Comparison of ENCODE assay signal across 11 mouse cellular contexts in the genomic region with DNA sequence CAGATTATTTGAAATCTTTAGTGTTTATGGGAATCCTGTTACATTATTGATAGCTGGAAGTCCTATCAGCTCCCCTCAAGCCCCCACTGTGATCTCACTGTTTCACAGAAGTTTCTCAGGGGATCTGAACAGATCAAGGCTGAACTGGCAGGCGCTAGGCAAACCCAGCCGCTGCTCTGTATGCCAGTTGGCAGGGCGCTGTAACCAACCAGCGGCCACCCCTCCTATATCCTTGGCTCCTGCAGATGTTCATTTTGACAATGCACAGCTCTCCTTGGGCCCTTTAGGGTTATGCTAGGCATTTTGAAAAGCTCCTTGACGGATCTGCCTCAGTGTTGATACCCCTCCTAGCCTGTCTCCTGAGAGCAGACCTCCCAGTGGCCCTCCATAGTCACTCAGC.
DNase-seq lines count a peak whose midpoint lies in the region; ATAC-seq and TF ChIP-seq lines count a peak whose summit lies in the region.
"Had no signal": no experiment of that assay in that cellular context is flagged by ENCODE, and none has a peak within 500 bp of the region (broad histone marks: within the 10 kb centered on the region; RNA-seq: fewer than 3 reads in every experiment).

No protein-coding gene starts in this region.

- H3K36me3 ChIP-seq in heart, adult 2 months (ENCODE audit: control insufficient read depth, insufficient read depth, low read length), result no peaks in the 10 kb centered on the region
- no peaks in the 10 kb centered on the region for H3K36me3 ChIP-seq in limb, embryonic 14.5 days (ENCODE audit: control insufficient read depth, insufficient read depth, low read length)
- H3K36me3 ChIP-seq: forebrain, embryonic 12.5 days had no signal

- no peaks in the 10 kb centered on the region for H3K79me2 ChIP-seq in heart, adult 2 months (replicated peaks; ENCODE audit: control insufficient read depth, insufficient read depth, low read length)

- H3K9me3 ChIP-seq in limb, embryonic 14.5 days (ENCODE audit: control insufficient read depth, low read length), result no peaks in the 10 kb centered on the region
- H3K9me3 ChIP-seq: forebrain, embryonic 12.5 days had no signal

- WGBS in heart, adult 2 months, result 64% methylated on average over 5 of the region's 5 CpGs
- WGBS in lung, adult 2 months, result 52% methylated on average over 5 of the region's 5 CpGs
- 80% methylated on average over 5 of the region's 5 CpGs for WGBS in limb, embryonic 14.5 days

- ATAC-seq in limb, embryonic 14.5 days (ENCODE audit: low FRiP score, low read depth), result no peak
- no peak for ATAC-seq in frontal cortex, adult (ENCODE audit: low TSS enrichment)

- peak overlapping the region; percentile 55 for H3K4me3 ChIP-seq in heart, adult 2 months
- peak overlapping the region; percentile 60 for H3K4me3 ChIP-seq in lung, adult 2 months (replicated peaks; ENCODE audit: extremely low read depth, low read depth, low read length)
- no peak overlapping the region for H3K4me3 ChIP-seq in limb, embryonic 14.5 days (replicated peaks; ENCODE audit: low read length)
- H3K4me3 ChIP-seq: forebrain, embryonic 12.5 days had no signal

- TF ChIP-seq EP300 in heart, adult 2 months (IDR thresholded peaks at IDR 0.05; ENCODE audit: insufficient read depth, low read depth, low read length), result no peak

- peak overlapping the region; percentile 48 for H3K9ac ChIP-seq in heart, adult 2 months (ENCODE audit: low read depth, low read length)
- H3K9ac ChIP-seq in limb, embryonic 14.5 days (ENCODE audit: low read depth, low read length, severe bottlenecking), result no peak overlapping the region
- H3K9ac ChIP-seq: forebrain, embryonic 12.5 days; liver, embryonic 14.5 days had no signal

- no peak for TF ChIP-seq POLR2A in heart, adult 2 months (IDR thresholded peaks at IDR 0.05; ENCODE audit: insufficient read depth, low read depth, low read length)
- no peak for TF ChIP-seq POLR2A in lung, adult 2 months (IDR thresholded peaks at IDR 0.05; ENCODE audit: borderline replicate concordance, extremely low read depth, low read depth, low read length)
- TF ChIP-seq POLR2A in brain, embryonic 14.5 days (IDR thresholded peaks at IDR 0.05; ENCODE audit: borderline replicate concordance, extremely low read depth, insufficient read depth, insufficient read length, poor library complexity, severe bottlenecking), result no peak
- TF ChIP-seq POLR2A in limb, embryonic 14.5 days (IDR thresholded peaks at IDR 0.05; ENCODE audit: borderline replicate concordance, extremely low read depth, insufficient read depth, insufficient read length), result no peak

- intact Hi-C loops in heart, adult 2 months (cut with DNase I), result loop anchor here (2.0 kb wide), 3 partner anchors 15 to 61 kb away; no protein-coding TSS in a partner anchor

- no peaks in the 10 kb centered on the region for H3K27me3 ChIP-seq in heart, adult 2 months (ENCODE audit: control insufficient read depth, insufficient read depth, low read length)
- H3K27me3 ChIP-seq in limb, embryonic 14.5 days (ENCODE audit: control insufficient read depth, insufficient read depth, low read length), result no peaks in the 10 kb centered on the region
- H3K27me3 ChIP-seq: forebrain, embryonic 12.5 days had no signal

- peak; percentile 6 to 27 for DNase-seq in heart, adult 2 months
- DNase-seq in heart, postnatal 4 days, result no peak
- DNase-seq in lung, adult 2 months, result no peak
- no peak for DNase-seq in lung, postnatal 25 days (ENCODE audit: low spot score)
- DNase-seq in brain, embryonic 14.5 days (ENCODE audit: low read depth), result peak; percentile 43
- DNase-seq in limb, embryonic 14.5 days (ENCODE audit: low spot score), result no peak
- no peak for DNase-seq in layer of hippocampus, adult 9-10 months (ENCODE audit: low spot score)
- DNase-seq: right cerebral cortex, postnatal 25 days had no signal

- no peak overlapping the region for H3K4me2 ChIP-seq in limb, embryonic 14.5 days (replicated peaks; ENCODE audit: low read depth, low read length, severe bottlenecking)
- H3K4me2 ChIP-seq: forebrain, embryonic 12.5 days had no signal

- no peak for TF ChIP-seq CTCF in heart, adult 2 months (IDR thresholded peaks at IDR 0.05)
- no peak for TF ChIP-seq CTCF in lung, adult 2 months (IDR thresholded peaks at IDR 0.05; ENCODE audit: insufficient read depth, low read length)
- TF ChIP-seq CTCF in brain, embryonic 14.5 days (IDR thresholded peaks at IDR 0.05; ENCODE audit: borderline replicate concordance, extremely low read depth, insufficient read depth, insufficient read length), result no peak

- H3K4me1 ChIP-seq in heart, adult 2 months (ENCODE audit: control insufficient read depth, insufficient read depth, low read length), result 0 out of 2 replicates have a peak, but pooled peaks cover 4% of the 10 kb centered on the region
- peaks cover 2% of the 10 kb centered on the region; the same call in 1 of the 2 replicates for H3K4me1 ChIP-seq in lung, adult 2 months (ENCODE audit: control insufficient read depth, insufficient read depth, low read length)
- peaks cover 25% of the 10 kb centered on the region for H3K4me1 ChIP-seq in limb, embryonic 14.5 days (ENCODE audit: control insufficient read depth, insufficient read depth, low read length)

- peak overlapping the region; percentile 85 for H3K27ac ChIP-seq in heart, adult 2 months
- H3K27ac ChIP-seq in limb, embryonic 14.5 days (replicated peaks; ENCODE audit: low read depth, low read length), result 0 out of 2 replicates have a peak overlapping the region, but pooled peaks have one; percentile 26
- H3K27ac ChIP-seq: forebrain, embryonic 12.5 days; liver, embryonic 14.5 days had no signal

Comparison
In these comparisons a context has a peak if more than half of its experiments do, and no peak if none do; other contexts are left out.
1. DNase-seq: peak in heart, adult 2 months (2 of 2) and brain, embryonic 14.5 days (single experiment); none in heart, postnatal 4 days (single experiment), lung, adult 2 months (single experiment), lung, postnatal 25 days (single experiment), limb, embryonic 14.5 days (single experiment) and layer of hippocampus, adult 9-10 months (single experiment).